Mouse (Mus musculus) right cerebral cortex, adult 2 months (tissue): ENCODE results near the gene Tfap2c.

ENCODE experiments used
- DNase-seq, 2 experiments: peaks; one replicate each; pipeline ENCODE4 v3.0.0; 2021 to 2022; ENCODE audit warnings: low spot score in 2 of 2

The Tfap2c gene

DNA sequence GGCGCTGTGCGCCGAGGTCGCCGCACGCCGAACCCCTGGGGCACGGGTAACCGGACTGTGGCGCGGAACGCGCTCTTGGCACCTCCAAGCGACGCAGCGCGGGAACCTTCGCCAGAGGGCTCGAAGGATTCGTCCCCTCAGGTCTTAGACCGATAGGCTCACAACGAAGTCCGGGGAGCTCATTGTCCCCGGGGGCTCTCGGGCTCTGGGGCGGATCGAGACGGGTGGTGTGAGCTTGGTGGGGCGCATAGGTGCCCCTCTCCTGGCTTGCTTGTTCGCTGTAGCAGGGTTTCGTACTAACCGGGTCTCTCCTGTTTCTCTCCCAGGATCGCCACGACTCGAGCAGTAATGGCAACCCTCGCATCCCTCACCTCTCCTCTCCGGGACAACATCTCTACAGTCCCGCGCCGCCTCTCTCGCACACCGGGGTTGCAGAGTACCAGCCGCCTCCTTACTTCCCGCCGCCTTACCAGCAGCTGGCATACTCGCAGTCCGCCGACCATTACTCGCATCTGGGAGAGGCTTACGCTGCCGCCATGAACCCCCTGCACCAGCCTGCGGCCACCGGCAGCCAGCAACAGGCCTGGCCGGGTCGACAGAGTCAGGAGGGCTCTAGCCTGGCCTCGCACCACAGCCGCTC lies 1.8 kb downstream of the Tfap2c start:
- no peak for DNase-seq

GRCm38 (mm10) chr2:172551872-172552271 lies 2.5 kb downstream of the Tfap2c start:
- no peak for DNase-seq

GRCm38 (mm10) chr2:172552666-172553065 lies 3.3 kb downstream of the Tfap2c start:
- no peak for DNase-seq

- no peak for DNase-seq
These were observed 4.8 kb downstream of the Tfap2c start for GRCm38 (mm10) chr2:172554211-172554610.

- DNase-seq: no peak
These were observed 9.5 kb downstream of the Tfap2c start for GRCm38 (mm10) chr2:172558674-172559468.

DNA sequence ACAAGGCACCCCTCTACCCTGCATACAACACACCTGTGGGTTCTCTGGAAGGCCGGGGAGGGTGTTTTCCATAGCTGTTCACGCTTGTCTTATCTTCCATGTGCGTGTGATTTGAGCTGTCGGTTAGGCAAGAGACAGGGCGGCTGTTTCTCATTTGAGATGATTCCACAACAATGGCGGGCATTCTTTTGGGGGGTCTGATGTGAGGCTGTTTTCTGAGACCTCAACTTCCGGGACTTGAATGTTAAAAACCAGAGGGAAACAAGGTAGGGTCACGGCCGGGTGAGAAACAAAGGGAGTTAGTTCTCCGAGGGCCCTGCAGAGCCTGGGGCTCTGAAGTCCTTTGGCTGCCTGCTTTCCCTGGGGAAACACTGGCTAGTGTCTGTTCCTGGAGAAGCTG lies 11.6 kb downstream of the Tfap2c start:
- DNase-seq: no peak

- no peak for DNase-seq
These were observed 18.4 kb downstream of the Tfap2c start for GRCm38 (mm10) chr2:172567835-172568234.

DNA sequence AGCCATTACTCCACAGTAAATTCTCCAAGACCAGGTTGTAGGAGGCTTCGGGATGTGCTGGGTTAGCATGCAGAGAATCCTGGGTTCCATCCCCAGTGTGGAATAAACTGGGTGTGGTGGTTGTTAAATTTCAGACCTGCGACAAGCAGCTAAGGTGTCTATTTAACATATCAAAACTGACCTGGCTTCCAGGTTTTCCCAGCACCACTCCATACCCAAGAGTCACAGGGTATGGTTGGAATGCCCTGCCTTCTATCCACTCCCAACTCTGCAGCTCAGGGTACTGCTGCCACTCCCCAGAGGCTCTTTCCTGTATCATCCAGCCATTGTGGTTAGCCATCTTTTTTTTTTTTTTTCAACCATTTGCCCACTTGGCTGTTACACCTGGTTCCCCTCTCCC lies 19.1 kb downstream of the Tfap2c start:
- DNase-seq: no peak

DNA sequence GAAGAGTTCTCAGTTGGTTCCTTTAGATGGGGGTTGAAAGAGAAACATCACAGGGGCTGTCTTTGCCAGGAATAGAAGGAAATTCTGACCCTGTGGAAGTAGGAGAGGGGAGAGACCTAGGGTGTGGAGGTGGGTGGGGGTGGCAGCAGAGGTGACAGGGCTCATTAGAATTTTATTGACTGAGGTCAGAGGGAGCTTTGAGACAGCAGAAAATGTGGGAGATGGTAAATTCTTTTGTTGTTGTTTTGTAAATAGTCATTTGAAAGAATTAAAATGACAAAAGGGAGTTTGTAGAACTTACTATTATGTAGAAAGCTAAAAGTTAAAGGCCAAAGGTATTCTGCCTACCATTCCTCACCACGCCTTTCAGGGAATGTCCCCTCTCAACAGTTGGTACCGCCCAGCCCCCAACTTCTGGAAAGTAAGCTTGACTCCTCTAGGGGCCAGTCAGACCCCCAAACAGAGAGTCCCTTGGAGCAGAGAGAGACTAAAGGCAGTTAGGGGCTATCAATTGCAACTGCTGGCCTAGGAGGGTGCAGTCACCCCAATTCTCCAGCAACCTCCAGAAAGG lies 27.9 kb downstream of the Tfap2c start:
- DNase-seq: no peak

DNA sequence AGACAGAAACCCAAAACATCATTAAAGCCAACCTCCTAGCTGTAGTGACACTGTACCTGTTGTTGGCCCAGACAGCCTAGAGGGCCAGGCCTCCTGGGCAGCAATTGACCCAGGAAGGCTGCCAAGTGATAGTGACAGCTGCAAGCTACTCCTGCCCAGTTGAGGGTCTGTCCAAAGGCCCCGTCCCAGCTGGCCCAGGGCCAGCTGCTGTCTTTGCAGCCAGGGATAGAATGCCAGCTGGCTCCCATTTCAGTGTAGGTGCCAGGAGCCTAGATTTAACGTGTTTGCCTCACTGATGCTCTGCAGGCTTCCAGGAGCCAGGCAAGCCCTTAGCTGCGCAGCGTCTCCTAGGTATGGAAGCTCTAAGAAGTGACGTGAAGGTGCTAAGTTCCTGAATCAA lies 29.8 kb downstream of the Tfap2c start:
- peak in 1 of 2 experiments; percentile 4 for DNase-seq

DNA sequence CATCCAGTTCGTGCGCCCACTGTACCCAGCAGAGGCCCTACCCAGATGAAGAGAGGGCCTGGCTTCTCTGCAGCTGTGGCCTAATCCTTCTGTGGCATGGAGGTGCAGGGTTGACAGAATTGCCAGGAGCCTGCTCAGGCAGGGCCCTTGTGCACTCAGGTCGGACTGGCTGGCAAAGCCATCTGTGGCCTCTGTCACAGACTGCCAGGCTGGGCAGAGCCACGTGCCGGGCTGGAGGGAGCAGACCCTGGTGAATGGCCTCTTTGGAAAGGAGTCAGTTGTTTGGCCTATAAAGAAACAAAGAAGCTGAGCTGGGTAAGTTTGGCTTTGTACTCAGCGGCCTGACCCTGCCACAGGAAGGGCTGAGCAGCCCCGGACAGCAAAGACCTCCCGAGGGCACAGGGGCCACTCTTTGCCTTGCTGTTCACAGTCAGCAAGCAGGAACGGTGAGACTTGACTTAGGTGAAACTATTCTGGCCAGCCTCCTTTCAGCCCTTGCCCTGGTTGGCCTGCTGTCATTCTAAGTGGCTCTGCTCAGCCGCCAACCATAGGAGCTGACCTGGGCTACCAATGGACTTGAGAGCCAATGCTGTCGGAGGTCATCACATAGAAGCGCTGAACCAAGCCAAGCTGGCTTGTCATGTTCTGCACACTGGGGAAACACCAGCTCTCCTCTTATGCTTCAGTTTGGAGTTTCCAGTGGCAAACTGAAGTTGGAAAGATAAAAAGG lies 31.3 kb downstream of the Tfap2c start:
- DNase-seq: no peak

GRCm38 (mm10) chr2:172583312-172583711 lies 33.9 kb downstream of the Tfap2c start:
- no peak for DNase-seq

- no peak for DNase-seq
These were observed 35.9 kb downstream of the Tfap2c start for GRCm38 (mm10) chr2:172585329-172585728.

DNA sequence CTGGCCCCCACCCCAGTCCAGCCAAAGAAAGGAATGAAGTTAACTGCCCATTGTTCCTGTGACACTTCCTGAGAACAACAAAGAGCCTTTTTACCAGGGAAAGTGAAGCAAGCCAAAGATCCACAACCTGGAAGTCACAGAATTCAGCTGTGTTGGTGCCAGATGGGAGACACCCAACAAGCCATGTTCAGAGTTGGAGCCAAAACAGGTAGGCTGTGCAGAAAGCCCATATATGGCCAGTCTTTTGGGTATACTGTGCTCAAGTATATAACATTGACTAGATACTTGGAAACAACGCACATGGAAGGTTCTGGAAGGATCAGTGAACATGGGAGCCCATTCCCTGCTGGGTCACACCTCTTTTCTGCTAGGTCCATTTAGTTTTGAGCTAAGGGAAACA lies 39.7 kb downstream of the Tfap2c start:
- no peak for DNase-seq

DNA sequence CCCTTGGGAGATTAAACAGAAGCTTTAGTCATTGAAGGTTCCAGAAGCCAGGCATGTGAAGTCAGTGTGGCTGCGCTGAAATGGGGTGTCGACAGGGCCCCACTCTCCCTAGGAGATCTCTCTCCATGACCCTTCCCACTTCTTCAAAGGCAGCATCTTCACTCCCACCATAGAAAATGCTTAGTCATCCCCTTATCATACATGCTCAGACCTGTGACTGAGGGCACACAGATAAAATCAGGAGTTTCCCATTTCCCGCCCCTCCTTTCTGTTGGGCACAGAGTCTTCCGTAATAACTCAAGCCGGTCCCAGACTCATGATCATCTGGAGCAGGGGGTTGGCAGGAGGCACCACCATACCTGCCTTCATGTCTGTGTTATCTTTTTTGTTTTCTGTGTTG lies 41.4 kb downstream of the Tfap2c start:
- no peak for DNase-seq

GRCm38 (mm10) chr2:172594326-172594725 lies 44.9 kb downstream of the Tfap2c start:
- DNase-seq: no peak

DNA sequence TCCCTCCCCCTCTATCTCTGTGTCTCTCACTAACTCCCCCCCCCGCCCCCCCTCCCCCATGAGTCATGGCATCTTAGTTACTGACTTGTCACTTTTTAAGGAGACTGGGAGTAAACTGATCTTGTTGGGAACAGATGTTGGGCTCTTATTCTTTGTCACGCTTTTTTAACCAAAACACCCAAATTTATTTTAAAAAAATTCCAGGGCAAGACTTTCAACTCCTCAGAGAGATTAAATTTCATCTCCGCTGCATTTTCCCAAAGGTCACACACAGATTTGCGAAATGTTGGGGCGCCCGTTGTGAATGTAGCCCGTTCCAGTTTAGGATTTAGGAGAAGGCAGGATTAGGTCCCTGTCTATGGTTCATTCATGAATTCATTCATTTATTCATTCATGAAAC lies 47.7 kb downstream of the Tfap2c start:
- no peak for DNase-seq

DNA sequence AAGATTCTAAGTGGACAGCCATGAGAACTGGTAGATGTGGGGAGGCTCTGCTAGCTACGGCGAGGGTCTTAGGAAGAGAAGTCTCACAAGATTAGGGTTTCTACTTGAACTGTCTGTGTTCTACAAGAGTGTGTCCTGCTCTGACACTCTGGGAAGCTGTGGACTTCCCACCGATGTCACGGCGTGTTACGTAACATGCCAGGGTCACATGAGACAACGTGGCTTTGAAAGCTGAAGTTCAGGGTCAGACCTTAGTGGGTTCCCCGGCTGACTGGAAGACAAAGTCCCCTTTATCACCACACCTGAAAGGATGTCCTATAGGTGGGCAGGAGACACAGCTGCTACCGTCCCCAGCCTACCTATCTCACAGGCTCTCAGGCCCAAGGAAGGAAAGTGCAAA lies 48.5 kb downstream of the Tfap2c start:
- no peak for DNase-seq

- no peak for DNase-seq
These were observed 55.2 kb downstream of the Tfap2c start for GRCm38 (mm10) chr2:172604625-172605024.

- no peak for DNase-seq
These were observed 56.2 kb downstream of the Tfap2c start for GRCm38 (mm10) chr2:172605642-172606041.

GRCm38 (mm10) chr2:172607710-172608109 lies 58.3 kb downstream of the Tfap2c start:
- DNase-seq: no peak
